Mouse (Mus musculus): ENCODE data around the gene Spata20.

The Spata20 gene

DNA sequence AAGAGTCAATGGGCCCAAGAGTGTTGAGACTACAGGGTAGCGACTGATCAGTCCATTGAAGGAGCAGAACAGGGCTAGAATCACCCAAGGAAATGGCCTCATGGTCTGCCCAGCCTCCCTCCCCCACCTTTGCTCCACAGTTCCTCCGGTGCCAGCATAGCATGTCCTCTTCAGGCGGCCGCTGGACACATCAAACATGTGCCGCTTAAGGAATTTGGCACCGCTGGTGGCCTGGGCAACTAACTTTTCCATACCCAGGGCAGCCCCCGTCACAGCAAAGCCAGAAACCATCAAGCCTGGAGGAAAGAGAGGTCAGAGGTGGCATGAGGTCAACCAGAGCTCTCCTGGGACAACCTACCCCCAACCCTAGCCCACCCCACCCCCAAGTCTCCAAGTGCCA lies 4.0 kb downstream of the Spata20 start:
- DNase-seq = no peak

DNA sequence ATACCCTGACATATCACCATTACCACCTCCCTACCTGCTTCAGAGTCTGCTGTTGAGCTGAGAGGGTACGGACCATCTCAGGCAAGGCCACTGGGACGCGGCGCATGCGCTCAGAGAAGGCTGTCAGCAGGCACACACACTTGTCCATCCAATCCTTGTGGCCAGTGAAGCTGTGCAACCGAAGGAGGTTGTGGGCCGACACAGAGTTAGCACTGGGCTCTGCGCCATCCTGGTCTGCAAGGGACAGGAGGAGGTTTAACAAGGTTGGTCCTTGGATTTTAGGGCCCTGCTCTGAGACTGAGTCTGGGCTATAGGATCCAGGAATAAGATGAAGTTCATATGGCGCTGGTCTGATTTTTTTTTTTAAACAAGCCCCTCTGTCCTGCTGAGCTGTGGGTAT lies 5.6 kb downstream of the Spata20 start:
- DNase-seq = no peak

- DNase-seq = no peak
These were observed 8.3 kb downstream of the Spata20 start for GRCm38 (mm10) chr11:94477651-94478050.

- no peak for DNase-seq
These were observed 10.3 kb downstream of the Spata20 start for GRCm38 (mm10) chr11:94475722-94476121.

GRCm38 (mm10) chr11:94474544-94474910 lies 11.5 kb downstream of the Spata20 start:
- no peak for DNase-seq

DNA sequence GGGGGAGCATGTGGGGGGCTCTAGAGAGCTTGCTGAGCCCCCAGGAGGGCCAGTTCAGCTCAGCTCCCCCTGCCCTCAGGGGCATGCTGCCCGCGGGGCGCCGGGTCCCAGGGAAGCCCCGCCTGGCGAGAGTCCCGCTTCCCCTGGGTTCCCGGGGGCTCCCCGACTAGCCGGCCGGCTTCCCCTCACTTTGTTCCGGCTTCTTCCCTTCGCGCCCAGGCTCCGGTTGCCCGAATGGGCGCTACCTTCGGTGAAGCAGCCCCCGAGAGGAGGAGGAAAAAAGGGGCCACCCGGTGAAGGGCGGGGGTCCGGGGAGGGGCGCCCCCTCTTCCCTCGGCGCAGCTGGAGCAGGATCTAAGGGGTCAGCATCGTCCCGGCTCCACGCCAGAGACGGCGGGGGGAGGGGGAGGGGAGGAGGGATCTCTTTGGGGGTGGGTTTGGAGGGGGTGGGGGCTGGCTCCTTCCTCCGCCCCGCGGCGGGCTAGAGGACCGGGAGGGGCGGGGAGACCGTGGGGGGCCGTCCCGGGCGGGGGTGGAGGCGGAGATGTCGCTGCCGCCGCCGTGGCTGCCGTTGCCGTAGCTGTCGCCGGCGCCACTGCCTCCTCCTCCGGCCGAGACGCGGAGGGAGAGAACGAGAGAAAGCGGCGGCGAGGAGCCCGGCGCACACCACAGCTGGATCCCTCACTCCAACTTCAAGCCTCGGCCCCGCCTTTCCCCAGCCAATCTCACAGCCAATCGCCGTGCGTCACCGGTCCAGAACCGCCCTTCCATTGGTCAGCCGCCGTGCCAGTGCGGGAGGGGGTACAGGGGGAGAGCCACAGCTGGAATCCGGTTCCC lies 12.1 kb downstream of the Spata20 start, which contains the start of gene Cacna1g:
TSS of gene Cacna1g (minus strand) at position 492 of the 837 bp plus-strand sequence.
- peak; percentile 81 for DNase-seq

DNA sequence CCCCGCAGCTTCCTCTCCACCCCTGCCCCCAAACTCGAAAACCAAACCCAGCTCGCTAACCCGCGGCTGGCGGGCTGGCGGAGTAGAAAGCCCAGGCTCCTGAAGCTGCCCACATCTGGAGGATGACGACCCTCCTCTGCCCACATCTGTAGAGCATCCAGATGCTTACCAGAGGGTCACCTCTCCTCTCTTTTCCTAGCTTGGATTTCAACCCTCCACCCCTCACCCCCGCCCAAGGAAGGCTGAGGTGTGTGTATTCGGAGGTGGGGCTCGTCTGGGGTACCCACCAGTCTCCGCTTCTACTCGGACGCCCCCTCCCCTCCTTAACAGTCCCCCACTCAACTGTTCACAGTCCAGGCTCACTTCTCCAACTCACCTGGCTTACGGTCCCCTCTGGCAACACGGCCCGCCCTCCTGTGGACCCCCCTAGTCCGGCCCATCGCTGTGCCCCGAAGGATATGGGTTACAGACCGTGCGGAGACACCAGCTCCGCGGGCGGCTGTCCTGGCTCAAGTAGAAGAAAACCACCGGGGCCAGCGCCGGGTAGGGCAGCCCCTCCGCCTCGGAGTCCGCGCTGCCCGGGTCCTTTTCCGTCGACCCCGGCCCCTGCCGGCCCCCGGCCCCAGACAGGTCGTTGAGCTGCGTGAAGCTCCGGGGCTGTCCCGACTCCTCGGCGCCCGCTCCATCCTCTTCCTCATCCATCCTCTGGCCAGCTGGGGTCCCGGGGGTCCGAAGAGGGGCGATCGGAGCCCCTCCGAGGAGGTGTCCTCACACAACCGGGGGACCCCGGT lies 12.9 kb downstream of the Spata20 start:
- no peak for DNase-seq

- DNase-seq = no peak
These were observed 13.4 kb downstream of the Spata20 start for GRCm38 (mm10) chr11:94472585-94472915.

DNA sequence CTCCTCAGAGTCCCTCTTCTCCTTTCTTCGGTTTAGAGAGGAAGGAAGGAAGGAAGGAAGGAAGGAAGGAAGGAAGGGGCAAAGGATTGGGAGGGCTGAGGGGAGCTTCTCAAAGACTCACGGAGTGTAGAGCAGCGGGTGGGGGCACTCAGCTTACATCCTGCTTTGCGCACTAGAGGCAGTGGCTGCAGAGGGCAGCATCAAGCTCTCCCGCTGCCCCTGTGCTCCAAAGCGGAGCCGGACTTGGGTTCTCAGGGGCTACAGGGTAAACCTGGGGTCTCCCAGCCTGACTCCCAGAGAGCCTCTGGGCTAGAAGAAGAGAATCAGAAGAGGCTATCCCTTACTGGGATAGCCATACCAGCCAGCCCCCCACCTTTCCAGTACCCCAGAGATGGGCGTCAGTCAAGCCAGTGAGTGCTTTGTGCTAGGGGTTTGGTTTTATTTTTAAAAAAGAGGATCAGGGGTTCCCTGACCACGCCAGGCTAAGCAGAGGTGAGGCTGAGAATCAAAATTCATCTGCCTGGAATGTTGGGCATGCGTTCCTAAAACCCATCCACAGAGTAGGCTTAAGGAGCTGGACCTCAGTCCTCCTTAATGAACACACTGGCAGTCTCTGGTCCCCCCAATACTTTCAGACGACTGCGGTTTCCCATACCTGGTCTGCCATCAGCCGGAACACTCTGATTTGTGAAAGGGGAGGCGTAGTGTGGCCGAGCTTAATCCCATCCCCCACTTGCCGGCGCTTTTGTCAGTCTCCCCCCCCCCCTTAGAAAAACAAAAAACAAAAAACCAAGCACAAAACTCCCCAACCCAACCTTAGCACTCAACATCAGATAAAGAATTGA lies 14.0 kb downstream of the Spata20 start:
- no peak for DNase-seq

- no peak for DNase-seq
These were observed 15.6 kb downstream of the Spata20 start for GRCm38 (mm10) chr11:94470391-94470790.

- DNase-seq = no peak
These were observed 16.6 kb downstream of the Spata20 start for GRCm38 (mm10) chr11:94469136-94470064.

DNA sequence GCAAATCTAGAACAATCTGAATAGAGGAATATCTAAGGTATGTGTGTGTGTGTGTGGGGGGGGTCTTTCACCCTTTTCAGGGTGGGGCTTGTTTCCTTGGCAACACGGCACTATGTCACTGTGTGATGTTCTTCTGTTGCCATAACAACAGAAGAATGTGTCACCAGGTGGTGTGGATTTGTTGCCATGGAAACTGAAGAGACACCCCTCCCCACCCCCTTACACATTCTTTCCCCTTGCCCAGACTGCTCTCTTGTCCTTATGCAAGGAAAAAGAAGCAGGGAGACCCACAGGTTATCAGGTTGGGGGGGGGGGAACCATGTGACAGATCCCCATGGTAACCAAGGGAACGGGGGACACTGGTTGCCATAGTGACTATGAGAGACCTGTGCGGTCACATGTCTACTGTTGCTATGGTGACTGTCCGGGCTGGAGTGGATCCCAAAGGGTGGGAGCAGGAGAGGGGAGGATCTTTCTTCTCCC lies 17.4 kb downstream of the Spata20 start:
- peak; percentile 81 for DNase-seq

DNA sequence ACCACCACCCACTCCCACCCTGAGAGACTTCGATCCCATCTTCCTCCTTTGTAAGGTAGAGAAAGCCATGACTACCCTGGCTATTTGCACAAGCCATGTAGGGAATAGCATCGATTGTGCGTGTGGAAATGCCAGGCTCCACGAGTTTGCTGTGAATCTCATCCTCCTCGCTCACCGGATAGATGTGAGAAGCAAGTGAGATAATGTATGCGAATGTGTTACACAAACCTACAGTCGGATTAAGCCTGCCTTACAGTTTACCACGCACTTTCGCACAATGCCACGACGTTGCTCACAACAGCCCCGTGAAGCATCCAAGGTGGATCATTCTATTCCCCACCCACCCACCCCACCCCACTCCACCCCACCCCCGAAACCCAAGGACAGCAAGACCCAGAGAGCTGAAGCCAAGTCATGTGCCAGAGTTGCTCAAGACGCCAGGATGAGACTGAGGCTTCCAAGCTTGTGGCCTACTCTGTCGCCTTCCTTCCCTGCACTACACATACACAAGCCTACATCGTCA lies 19.6 kb downstream of the Spata20 start:
- no peak for DNase-seq

DNA sequence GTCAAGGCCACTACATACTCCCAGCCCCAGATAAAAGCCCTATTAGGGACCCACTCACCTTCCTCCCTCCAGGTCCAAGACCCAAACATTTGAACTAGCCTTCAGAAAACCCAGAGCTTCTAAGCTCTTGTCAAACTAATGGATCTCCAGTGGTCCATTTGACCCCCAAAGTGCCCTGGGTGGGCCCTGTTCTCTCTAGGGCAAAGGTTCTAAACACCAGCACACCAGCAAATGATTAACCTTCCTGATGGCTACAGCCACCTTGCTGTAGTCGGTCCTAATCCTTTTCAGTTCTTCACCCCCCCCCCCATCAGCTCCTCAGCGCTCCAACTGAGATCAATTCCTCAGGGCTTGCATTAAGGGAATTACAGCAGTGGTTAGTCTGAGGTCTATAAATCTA lies 21.8 kb downstream of the Spata20 start:
- no peak for DNase-seq

- DNase-seq = no peak
These were observed 24.1 kb downstream of the Spata20 start for GRCm38 (mm10) chr11:94461856-94462255.

DNA sequence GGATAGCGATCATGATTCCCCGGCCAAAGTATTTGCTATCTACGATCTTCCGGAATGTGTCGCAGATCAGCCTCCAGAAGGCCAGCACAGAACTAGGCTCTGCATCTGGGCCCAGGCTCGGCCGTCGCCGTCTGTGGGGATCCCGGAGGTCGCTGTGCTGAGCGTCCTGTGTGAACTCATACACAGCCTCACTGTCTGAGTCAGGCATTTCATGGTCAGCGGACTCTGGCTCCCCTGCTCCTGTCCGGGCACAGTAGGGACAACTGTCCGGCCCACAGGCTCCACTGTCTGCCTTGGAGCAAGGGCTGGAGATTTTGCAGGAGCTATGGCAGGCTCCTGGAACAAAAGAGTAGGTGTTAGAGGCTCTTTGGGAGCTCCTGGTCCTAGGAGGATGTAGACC lies 29.0 kb downstream of the Spata20 start:
- DNase-seq = no peak

- no peak for DNase-seq
These were observed 29.6 kb downstream of the Spata20 start for GRCm38 (mm10) chr11:94456347-94456746.

GRCm38 (mm10) chr11:94455161-94455820 lies 30.7 kb downstream of the Spata20 start:
- no peak for DNase-seq

DNA sequence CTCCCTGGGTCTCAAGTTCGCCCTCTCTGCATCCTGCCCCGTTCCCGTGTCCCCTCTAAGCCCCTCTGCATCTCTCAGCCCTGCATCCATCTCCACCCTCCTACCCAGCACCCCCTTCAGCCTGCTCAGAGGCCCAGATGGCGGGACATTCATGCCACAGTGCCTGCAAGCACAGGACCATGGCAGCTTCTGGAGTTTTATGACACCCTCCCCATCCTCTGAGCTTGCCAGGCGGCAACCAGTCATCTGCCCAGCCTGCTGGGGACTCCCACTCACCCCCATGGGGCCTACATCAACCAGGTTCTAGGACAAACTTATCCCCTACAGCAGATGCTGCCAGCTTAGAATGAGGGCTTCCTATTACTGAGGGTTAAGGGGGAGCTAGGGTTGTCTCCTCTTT lies 31.2 kb downstream of the Spata20 start:
- DNase-seq = peak; percentile 75

GRCm38 (mm10) chr11:94451091-94451773 lies 34.7 kb downstream of the Spata20 start:
- DNase-seq = no peak

DNA sequence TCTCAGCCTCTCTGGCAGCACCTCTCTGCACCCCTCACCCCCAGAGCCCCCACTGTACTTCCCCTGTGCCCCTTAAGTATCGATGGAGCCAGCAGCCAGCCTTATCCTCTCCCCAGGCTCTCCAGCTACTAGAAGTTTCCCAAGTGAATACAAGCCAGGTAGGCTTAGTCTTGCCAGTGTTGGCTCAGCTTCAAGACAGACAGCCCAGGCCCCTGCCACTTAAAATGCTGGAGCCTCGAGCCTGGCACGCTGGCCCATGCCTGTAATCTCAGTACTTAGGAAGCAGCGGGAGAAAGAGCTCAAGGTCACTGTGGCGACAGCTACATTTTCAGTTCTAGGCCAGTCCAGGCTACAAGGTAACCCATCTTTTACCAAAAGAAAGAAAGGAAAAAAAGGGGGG lies 36.1 kb downstream of the Spata20 start:
- no peak for DNase-seq

All from layer of hippocampus, adult 9-11 months (tissue).